Mouse (Mus musculus) adrenal gland, postnatal 36 days (tissue): ENCODE measurements around the gene Taf1a. TPM values are rescaled to one million over a fixed set of nuclear protein-coding genes. Genes with fewer than 3 reads are reported as not detected.
A peak's percentile ranks its signal among the peaks of the same experiment; 100 is the strongest.
"Not testable (repeated sequence)": the region's sequence is repeated elsewhere in the genome, so short reads cannot be mapped to it uniquely, and the experiment has no call there.

ENCODE experiments used
- DNase-seq, 2 experiments: peaks; one replicate each; pipeline ENCODE4 v3.0.0; 2021; ENCODE audit warnings: mixed read lengths in 1 of 2
- long read RNA-seq, 2 experiments: library from polyadenylated mRNA; stranded (forward); transcript quantifications; one replicate each; pipeline ENCODE4 v2.0.0; 2021; ENCODE audit warnings: borderline sequencing depth in 2 of 2
- total RNA-seq, 2 experiments: library from RNA; stranded (reverse); gene quantifications; 2 replicates each; pipeline ENCODE4 v1.2.3; 2021

The Taf1a gene
- total RNA-seq: 10 to 100 TPM; 15.1 to 24.3 TPM
- long read RNA-seq, experiment 1, partial matches to known transcripts: 0 of 1 reads
- long read RNA-seq, experiment 1, other reads (novel, unspliced or antisense): 1 of 1 reads
- long read RNA-seq, experiment 2: 0 reads

- DNase-seq: peak; percentile 94 to 96
Observed at GRCm38 (mm10) chr1:183388426-183389406, at the start of gene Taf1a. Taf1a (plus strand) TSS chr1:183388981.

DNA sequence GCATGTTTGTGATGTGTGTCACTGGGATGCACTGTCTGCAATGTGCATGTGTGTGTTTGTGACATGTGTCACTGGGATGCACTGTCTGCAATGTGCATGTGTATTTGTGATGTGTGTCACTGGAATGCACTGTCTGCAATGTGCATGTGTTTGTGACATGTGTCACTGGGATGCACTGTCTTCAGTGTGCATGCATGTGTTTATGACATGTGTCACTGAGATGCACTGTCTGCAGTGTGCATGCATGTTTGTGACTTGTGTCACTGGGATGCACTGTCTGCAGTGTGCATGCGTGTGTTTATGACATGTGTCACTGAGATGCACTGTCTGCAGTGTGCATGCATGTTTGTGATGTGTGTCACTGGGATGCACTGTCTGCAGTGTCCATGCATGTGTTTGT is 45.9 kb upstream of the Taf1a start:
- DNase-seq: not testable (repeated sequence)

DNA sequence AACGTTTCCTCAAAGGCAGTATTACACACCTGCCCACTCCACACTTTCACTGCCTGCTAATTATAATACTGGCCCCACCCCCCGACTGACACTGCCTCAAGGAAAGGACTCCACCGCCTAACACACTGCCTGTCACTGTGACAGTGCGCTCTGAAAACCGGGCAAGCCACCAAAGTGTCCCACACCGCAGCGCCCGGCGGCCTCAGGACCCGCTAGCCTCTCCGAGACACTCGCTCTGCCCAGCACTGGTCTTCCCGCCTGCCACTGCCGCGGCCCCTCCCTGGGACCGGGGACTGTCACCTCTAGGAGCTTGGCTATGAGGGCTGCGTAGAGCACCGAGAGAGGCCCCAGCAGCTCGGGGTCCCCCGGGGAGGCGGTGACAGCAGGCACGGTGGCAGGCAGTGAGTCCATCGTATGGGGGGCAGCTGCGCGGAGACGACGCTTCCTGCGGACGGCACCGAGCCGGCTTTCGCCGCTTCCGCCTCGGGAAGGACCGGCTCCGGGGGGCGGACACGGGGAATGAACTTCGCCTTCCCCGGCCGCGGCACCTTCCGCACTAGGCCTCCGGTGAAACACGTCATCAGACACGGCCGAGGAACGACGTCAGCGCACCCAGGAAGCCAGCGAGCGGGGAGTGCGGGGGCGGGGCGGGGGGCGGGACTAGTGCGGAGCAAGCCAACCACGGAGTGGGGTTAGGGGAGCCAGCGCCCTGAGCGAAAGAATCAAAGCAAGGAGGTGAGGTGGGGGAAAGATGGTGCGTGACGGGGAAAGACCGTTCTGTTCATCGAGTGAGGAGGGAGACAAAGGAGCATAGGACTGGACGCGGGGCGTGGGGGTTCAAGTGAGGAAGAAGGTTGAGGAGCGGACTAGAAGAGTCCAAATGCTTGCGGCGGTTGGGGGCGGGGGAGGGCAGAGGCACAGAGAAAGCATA is 43.6 kb upstream of the Taf1a start:
- peak; percentile 93 to 94 for DNase-seq

- DNase-seq: no peak
Observed at GRCm38 (mm10) chr1:183345817-183346195, 43.0 kb upstream of the Taf1a start.

DNA sequence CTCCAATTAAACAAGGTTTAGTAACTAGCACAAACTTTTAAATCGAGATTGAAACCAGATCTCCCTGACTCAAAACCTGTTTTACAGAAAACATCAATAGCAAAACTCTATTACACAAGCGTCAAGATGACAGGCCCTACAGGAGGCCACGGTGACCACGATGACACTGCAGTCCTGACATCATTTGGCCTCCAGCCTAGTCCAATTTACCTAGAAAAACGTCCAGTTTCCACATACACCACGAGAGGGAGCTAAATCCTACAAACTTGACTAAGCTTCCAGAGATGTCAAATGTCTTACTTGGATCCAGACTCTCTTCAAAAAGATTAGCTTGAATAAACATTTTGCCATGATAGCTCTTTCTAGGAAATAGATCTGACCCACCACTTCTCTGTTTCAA is 38.9 kb upstream of the Taf1a start:
- peak; percentile 66 to 74 for DNase-seq

GRCm38 (mm10) chr1:183358901-183359300 is 29.9 kb upstream of the Taf1a start:
- no peak for DNase-seq

DNA sequence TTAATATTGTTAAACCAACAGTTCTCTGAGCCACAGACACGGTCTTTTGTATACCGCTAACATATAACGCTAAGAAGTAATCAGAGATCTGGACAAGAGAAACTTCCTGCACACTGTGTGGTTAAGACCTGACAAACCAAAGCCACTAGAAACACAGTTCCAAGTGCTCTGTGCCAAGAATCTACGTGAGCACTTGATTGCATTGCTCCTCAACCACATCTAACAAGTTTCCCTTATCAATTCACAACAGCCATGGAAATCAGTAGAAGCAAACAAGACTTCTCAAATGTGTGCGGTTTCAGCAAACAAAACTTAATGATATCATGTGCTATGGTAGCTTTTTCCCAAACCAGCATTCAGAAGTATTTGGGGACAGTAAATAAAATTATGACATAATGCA is 26.5 kb upstream of the Taf1a start:
- no peak for DNase-seq

DNA sequence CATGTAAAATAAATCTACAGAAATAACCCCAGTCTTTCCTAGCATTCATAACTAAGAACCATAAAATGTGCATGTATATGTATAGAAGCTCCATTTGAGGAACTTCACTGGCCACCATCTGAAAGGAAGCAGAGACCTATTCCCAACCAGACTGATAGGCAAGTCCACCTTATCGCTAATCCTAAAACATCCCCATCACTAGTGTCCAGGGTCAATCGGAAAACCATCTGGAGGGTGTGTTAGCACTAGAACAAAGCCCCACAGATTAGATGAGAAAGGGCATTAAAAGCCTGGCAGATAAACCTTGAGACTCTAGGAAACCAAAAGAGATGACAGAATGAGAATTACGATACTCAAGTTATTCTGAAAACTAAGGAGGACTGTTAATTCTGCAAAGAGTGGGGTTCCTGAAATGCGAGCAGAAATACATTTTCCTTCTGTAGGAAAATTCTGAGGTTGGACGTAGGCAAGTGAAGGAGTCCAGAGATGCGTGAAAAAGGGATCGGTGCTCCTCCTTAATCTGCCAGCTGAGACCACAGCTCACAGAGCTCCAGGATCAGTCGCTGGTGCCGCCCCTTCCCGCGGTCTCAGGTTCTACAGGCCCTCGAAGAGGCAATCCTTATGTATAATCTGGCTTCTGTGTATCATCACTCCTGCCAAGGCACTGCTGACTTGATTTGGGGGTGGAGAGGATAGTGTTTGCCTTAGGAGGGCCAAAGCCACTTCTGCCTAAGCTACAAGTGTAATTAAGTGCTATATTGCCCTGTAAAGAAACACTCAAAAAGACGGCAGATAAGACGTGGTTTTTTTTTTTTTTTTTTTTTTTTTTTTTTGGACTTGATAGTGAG is 25.8 kb upstream of the Taf1a start:
- no peak for DNase-seq

DNA sequence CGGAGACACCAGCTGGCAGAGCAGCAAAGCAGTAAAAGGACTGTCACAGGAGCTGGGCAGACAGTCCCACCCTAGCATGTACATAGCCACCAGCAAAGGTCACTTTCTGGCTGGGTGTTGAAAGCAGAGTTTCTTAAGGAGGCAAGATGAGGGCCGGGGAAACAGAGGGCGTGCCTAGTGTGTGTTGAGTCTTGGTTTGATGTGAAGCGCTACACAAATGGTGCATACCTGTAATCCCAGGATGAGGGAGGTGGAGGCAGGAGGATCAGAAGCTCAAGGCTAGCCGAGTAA is 25.3 kb upstream of the Taf1a start:
- DNase-seq: no peak

DNA sequence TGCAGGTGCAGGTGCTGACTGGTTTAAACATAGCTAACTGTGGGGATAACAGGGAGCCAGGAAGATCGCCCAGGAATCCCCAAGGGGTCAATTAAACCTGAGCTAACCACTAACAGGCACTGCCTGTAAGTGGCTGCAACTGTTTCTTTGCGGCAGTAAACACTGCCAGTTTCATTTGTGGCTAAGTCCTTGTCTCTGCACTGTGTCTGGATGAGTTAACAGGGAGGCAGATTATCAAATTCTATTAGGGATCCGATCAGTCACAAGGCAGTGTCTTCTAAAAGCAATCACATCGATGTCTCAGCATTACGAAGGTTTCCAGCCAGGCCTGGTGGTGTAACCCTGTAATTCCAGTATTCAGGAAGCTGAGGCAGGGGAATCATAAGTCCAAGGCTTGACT is 22.4 kb upstream of the Taf1a start:
- DNase-seq: no peak

GRCm38 (mm10) chr1:183368601-183369400 is 20.0 kb upstream of the Taf1a start:
- peak in 1 of 2 experiments; percentile 12 for DNase-seq

DNA sequence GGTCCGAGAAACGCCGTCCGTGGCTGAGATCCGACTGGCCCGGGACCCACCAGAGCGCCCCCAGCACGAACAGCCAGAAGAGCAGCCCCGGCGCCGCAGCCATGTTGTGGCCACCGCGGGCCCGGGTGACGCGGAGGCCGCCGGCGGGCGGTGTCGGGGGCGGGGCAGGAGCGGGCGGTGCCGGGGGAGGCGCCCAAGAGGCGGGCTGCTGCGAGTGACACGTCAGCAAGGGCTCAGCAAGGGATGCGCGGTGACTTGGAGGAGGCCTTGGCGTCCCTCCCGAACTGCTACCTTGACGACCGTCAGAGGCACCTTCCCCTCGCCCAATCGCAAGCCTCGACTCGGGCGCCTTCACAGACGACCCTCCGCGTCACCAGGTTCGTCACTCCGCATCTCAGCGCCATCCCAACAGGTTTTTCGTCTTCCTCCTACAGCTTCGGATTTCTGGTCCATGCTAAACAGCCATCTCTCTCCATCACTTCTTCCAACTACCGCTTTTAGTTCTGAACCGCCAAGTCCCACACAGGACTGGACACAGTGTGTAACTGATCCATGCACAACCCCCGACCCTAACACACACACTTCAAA is 19.3 kb upstream of the Taf1a start, which contains the start of gene Mia3:
Gene Mia3 (minus strand): TSS at position 127 of the 588 bp plus-strand sequence.
- DNase-seq: peak; percentile 96 to 98

DNA sequence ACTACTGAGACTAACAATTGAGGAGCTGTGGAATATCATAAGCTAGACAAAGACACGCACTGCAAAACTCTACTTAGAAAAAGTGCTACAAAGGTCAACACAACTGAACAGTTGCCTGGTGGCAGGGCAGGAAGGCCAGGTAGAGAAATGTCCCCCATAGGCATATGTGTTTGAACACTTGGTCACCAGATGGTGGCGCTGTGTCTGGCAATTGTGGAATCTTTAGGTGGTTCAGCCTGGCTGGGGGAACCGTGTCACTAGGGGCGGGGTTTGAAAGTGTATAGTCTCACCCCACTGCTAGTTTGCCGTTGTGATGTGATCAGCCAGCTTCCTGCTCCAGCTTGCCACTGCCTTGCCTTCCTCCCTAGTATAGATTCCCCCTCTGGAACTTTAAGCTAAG is 14.1 kb upstream of the Taf1a start:
- no peak for DNase-seq

- no peak for DNase-seq
Observed at GRCm38 (mm10) chr1:183377045-183377444, 11.7 kb upstream of the Taf1a start.

GRCm38 (mm10) chr1:183378321-183378941 is 10.3 kb upstream of the Taf1a start:
- peak in 1 of 2 experiments; percentile 19 for DNase-seq

GRCm38 (mm10) chr1:183379376-183379775 is 9.4 kb upstream of the Taf1a start:
- not testable (repeated sequence) for DNase-seq

DNA sequence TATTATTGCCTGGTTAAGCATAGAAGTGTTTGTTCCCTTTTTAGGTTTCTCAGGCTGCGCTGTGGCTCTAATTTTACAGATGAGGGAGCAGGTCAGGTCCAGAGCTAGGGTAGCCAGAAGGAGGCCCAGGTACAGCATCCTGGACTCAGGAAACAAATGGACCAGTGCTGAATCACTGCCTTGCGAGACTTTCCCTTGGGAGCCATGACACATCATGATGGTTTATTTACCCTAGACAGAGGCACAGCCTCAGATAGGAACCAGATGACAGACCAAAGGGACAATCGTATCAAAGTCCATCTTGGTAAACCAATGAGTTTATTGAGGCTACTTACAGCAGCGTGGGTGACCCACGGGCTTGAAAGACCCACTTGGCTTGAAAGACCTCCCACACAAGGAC is 7.0 kb upstream of the Taf1a start:
- no peak for DNase-seq

DNA sequence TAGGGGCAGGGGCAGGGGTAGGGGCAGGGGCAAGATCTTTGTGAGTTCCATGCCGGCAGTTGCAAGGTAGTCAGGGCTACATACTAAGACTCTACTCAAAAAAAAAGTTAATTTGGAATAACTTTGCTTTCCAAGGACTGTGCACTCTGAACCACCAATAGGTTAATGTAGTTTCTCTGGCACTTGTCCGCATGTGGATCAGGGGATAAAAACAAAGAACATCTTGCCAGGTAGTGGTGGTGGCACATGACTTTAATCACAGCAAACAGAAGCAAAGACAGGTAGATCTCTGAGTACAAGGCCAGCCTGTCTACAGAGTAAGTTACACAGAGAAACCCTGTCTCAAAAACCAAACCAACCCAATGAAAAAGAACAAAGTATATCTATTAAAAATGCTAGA is 6.2 kb upstream of the Taf1a start:
- no peak for DNase-seq

GRCm38 (mm10) chr1:183387421-183387820 is 1.4 kb upstream of the Taf1a start:
- not testable (repeated sequence) for DNase-seq

DNA sequence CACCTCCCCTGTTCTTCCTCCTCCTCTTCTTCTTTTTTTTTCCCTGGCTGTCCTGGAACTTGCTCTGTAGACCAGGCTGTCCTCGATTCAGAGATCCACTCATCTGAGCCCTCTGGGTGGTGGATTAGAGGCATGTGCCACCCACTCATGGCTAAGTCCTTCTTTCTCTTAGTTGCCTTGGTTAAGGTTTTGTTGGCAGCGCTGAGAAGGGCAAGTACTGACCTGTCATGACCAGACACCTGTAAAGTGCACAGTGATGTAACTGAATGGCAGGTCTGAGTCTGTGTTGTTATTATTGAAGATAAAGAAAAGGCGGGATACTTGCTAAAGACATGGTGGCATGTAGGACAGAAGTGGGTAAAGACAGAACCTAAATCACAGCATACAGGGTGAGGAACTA is 14.6 kb downstream of the Taf1a start:
- no peak for DNase-seq
